Mouse (Mus musculus) heart, postnatal 0 days (tissue): ENCODE data around the gene Csrnp2. TPM values are rescaled to one million over a fixed set of nuclear protein-coding genes. Genes with fewer than 3 reads are reported as not detected.
A peak's percentile ranks its signal among the peaks of the same experiment; 100 is the strongest.

Source experiments
- ATAC-seq: fragments of 200-750 bp; cut with Nextera tagmentation; 2 replicates; pipeline ENCODE4 v1.8.0; 2017; ENCODE audit warnings: low read depth, moderate number of reproducible peaks, moderate library complexity; ENCODE audit not compliant: insufficient read depth
- DNase-seq: peaks from one replicate; pipeline ENCODE4 v3.0.0-alpha.2; 2016; ENCODE audit warnings: low spot score
- H3K27ac ChIP-seq: fragments of 300-500 bp; sonication (generic); 2 replicates; pipeline ENCODE4 v1.5.1; 2014; ENCODE audit warnings: low read depth, mild to moderate bottlenecking
- H3K27me3 ChIP-seq: fragments of 300-500 bp; sonication (generic); 2 replicates; pipeline ENCODE4 v1.6.1; 2014; ENCODE audit warnings: low read length, mixed read lengths; ENCODE audit not compliant: control insufficient read depth, insufficient read depth
- H3K36me3 ChIP-seq: fragments of 300-500 bp; sonication (generic); replicated peaks from 2 replicates; pipeline ENCODE4 v1.6.1; 2014; ENCODE audit warnings: low read length, mixed read lengths; ENCODE audit not compliant: control insufficient read depth, insufficient read depth
- H3K4me1 ChIP-seq: fragments of 300-500 bp; sonication (generic); 2 replicates; pipeline ENCODE4 v1.6.1; 2014; ENCODE audit warnings: antibody characterized with exemption; ENCODE audit not compliant: control insufficient read depth, insufficient read depth
- H3K4me2 ChIP-seq: fragments of 300-500 bp; sonication (generic); 2 replicates; pipeline ENCODE4 v1.6.1; 2014; ENCODE audit warnings: low read depth, mild to moderate bottlenecking, low read length, moderate library complexity
- H3K4me3 ChIP-seq: fragments of 300-500 bp; sonication (generic); 2 replicates; pipeline ENCODE4 v1.5.1; 2014; ENCODE audit warnings: low read depth, low read length
- H3K9ac ChIP-seq: fragments of 300-500 bp; sonication (generic); replicated peaks from 2 replicates; pipeline ENCODE4 v1.6.1; 2014; ENCODE audit warnings: low read depth, low read length, mixed read lengths
- H3K9me3 ChIP-seq: fragments of 300-500 bp; sonication (generic); replicated peaks from 2 replicates; pipeline ENCODE4 v1.6.1; 2016; ENCODE audit warnings: low read length; ENCODE audit not compliant: control insufficient read depth
- CTCF ChIP-seq: IDR thresholded peaks from 2 replicates; pipeline ENCODE4 v1.5.1; 2016; ENCODE audit warnings: antibody characterized with exemption, control low read depth, low read depth
- EP300 ChIP-seq: IDR thresholded peaks from 2 replicates; pipeline ENCODE4 v1.6.1; 2016; ENCODE audit warnings: antibody characterized with exemption, low read depth
- WGBS: fragments of 180-500 bp; shearing (Covaris S2); extraction: QIAGEN DNeasy Blood & Tissue Kit; methylation state at CpG from one replicate; pipeline ENCODE4 v1.1.7; 2014; 5-methylcytosine and 5-hydroxymethylcytosine counted together
- polyA plus RNA-seq: library from polyadenylated mRNA; unstranded; fragments of >200 nt; fragmentation: Nextera tagmentation; extraction: Ambion mirVana; gene quantifications from 2 replicates; pipeline ENCODE4 v1.2.1, GENCODE M21; 2015
- total RNA-seq: library from RNA; depleted of rRNA; stranded (reverse); fragments of >200 nt; gene quantifications from 2 replicates; pipeline ENCODE4 v1.2.3, GENCODE M21; 2014; ENCODE audit warnings: low replicate concordance; rRNA removed

Csrnp2 gene
- total and polyA plus RNA-seq, 2 experiments from 2014 or later = 5.0 to 6.0 TPM

DNA sequence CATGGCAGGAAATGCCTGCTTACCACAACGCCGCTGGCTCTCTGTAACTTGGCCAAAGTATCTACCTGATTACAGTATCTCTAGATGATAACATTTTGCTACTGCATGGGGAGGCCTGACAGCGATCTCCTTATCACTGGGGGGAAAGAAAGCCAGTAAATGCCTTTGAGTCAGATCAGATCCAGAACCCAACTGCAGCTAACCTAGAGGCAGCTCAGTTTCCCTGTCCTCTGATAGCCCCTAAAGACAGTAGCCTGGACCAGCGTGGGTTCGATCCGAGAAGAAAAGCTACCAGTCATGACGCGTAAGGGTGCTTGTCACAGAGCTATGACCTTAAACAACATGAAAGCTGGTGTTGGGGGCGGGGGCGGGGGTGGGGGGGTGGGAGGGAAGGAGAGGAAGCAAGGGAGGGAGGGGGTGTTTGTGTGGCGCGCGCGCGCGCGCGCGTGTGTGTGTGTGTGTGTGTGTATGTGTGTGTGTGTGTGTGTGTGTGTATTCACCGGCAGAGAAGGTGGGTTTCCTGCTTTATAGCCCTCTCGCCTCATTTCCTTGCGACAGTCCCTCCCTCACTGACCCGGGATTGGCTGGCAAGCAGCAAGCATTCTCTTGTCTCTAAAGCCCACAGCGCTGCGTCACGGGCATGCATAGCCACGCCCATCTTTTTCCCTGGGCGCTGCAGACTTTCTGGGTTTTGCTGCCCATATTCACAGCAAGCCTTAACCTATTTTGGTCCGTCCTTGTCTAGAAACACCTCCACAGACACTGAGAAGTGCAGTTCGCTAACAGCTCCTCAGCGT is 52.0 kb downstream of the Csrnp2 start:
- peak overlapping the region; percentile 67 for H3K4me2 ChIP-seq
- H3K4me1 ChIP-seq = peaks cover 4% of the 10 kb centered on the region; the same call in 1 of the 2 replicates
- peak overlapping the region; percentile 40 for H3K4me3 ChIP-seq
- peak overlapping the region; percentile 83 for H3K27ac ChIP-seq
- H3K9me3 ChIP-seq = no peaks in the 10 kb centered on the region
- peak overlapping the region; percentile 49 for H3K9ac ChIP-seq
- under 1% methylated on average over 22 of the region's 31 CpGs for WGBS
- no peaks in the 10 kb centered on the region for H3K27me3 ChIP-seq
- ATAC-seq = peak; percentile 99
- TF ChIP-seq EP300 = no peak
- no peak for TF ChIP-seq CTCF
- H3K36me3 ChIP-seq = no peaks in the 10 kb centered on the region
- peak; percentile 96 for DNase-seq

DNA sequence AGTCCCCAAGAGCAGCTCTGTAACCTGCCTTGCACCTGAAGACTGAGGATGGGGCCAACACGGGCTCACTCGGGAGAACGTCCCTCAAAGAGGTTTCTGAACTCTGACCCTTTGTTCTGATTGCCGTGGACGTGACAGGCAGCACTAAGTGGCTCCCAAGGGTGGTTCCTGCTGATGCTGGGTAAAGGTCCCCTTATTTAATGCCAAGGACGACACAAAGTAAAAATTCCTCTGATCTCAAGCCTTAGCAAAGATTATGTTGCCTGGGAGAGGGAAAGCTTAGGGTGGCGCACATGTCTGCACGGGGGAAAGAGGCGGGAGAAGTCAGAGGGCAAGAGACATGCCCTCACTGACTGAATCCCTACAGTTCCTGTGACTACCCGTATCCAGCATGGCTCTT is 58.8 kb downstream of the Csrnp2 start:
- ATAC-seq (no peak), DNase-seq (no peak)
- no peaks in the 10 kb centered on the region for H3K9me3 ChIP-seq
- TF ChIP-seq EP300 (no peak), CTCF (no peak)
- H3K4me3 ChIP-seq = no peak overlapping the region
- no peaks in the 10 kb centered on the region for H3K4me1 ChIP-seq
- no peaks in the 10 kb centered on the region for H3K27me3 ChIP-seq
- H3K36me3 ChIP-seq = no peaks in the 10 kb centered on the region
- H3K27ac ChIP-seq = no peak overlapping the region
- no peak overlapping the region for H3K9ac ChIP-seq
- H3K4me2 ChIP-seq = no peak overlapping the region
- 51% methylated on average over 10 of the region's 10 CpGs for WGBS

DNA sequence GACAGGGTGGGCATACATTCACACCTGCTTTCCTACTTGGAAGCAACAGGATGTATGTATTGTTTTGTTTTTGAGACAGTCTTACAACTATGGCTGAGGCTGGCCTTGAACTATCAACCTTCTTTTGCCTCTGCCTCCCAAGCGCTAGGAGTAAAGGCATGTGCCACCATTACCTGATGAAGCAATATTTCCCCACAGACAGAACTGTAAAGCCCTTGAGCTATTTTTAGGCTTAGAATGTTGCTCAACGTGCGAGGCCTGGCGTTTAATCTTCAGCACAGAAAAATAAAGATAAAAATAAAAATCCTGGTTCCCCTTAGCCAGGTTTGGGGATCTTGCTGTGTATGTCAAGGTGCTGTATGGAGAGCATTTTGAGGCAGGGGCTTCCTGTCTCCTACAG is 59.2 kb downstream of the Csrnp2 start:
- Histone ChIP-seq H3K4me1 (no peaks in the 10 kb centered on the region), H3K27ac (no peak overlapping the region), H3K27me3 (no peaks in the 10 kb centered on the region), H3K36me3 (no peaks in the 10 kb centered on the region), H3K9me3 (no peaks in the 10 kb centered on the region), H3K4me3 (no peak overlapping the region), H3K9ac (no peak overlapping the region), H3K4me2 (no peak overlapping the region)
- ATAC-seq = no peak
- TF ChIP-seq CTCF (no peak), EP300 (no peak)
- DNase-seq = no peak
- WGBS = 28% methylated on average over 4 of the region's 4 CpGs

GRCm38 (mm10) chr15:100433234-100433633 is 62.1 kb downstream of the Csrnp2 start:
- Histone ChIP-seq H3K9me3 (no peaks in the 10 kb centered on the region), H3K36me3 (no peaks in the 10 kb centered on the region), H3K4me1 (no peaks in the 10 kb centered on the region), H3K4me2 (no peak overlapping the region), H3K27me3 (no peaks in the 10 kb centered on the region), H3K27ac (no peak overlapping the region), H3K4me3 (no peak overlapping the region), H3K9ac (no peak overlapping the region)
- DNase-seq (no peak), ATAC-seq (no peak)
- 63% methylated on average over 4 of the region's 4 CpGs for WGBS
- TF ChIP-seq CTCF (no peak), EP300 (no peak)

- H3K27ac ChIP-seq = no peak overlapping the region
- ATAC-seq (peak; percentile 24; the same call in 1 of the 2 replicates), DNase-seq (no peak)
- H3K4me3 ChIP-seq = no peak overlapping the region
- H3K4me2 ChIP-seq = no peak overlapping the region
- H3K9ac ChIP-seq = no peak overlapping the region
- WGBS = 61% methylated on average over 11 of the region's 11 CpGs
- no peaks in the 10 kb centered on the region for H3K9me3 ChIP-seq
- no peak for TF ChIP-seq EP300
- TF ChIP-seq CTCF = no peak
- no peaks in the 10 kb centered on the region for H3K4me1 ChIP-seq
- H3K27me3 ChIP-seq = no peaks in the 10 kb centered on the region
- H3K36me3 ChIP-seq = no peaks in the 10 kb centered on the region
Observed at GRCm38 (mm10) chr15:100429959-100430565, 65.2 kb downstream of the Csrnp2 start.

Other genes starting within 250 kb of the Csrnp2 start
- not detected in 2 replicates for gene Tmprss12, start 214.7 kb downstream of the Csrnp2 start, total RNA-seq
- not detected in 2 replicates for gene Tmprss12, start 214.7 kb downstream of the Csrnp2 start, polyA plus RNA-seq
- gene Mettl7a1, start 191.3 kb downstream of the Csrnp2 start, total RNA-seq = 23.6 and 31.0 TPM in 2 replicates
- 7.0 and 7.1 TPM in 2 replicates for gene Mettl7a1, start 191.3 kb downstream of the Csrnp2 start, polyA plus RNA-seq
- gene Mettl7a3, start 160.6 kb downstream of the Csrnp2 start, total RNA-seq = 0.08 TPM in 1 of 2 replicates, not detected in the other
- gene Mettl7a3, start 160.6 kb downstream of the Csrnp2 start, polyA plus RNA-seq = not detected in 2 replicates
- not detected in 2 replicates for gene Methig1, start 142.3 kb downstream of the Csrnp2 start, total RNA-seq
- gene Methig1, start 142.3 kb downstream of the Csrnp2 start, polyA plus RNA-seq = not detected in 2 replicates
- gene Mettl7a2, start 142.3 kb downstream of the Csrnp2 start, total RNA-seq = not detected in 2 replicates
- gene Mettl7a2, start 142.3 kb downstream of the Csrnp2 start, polyA plus RNA-seq = not detected in 2 replicates
- gene Higd1c, start 130.9 kb downstream of the Csrnp2 start, total RNA-seq = not detected in 2 replicates
- gene Higd1c, start 130.9 kb downstream of the Csrnp2 start, polyA plus RNA-seq = not detected in 2 replicates
- gene Gm5475, start 73.3 kb downstream of the Csrnp2 start, total RNA-seq = not detected in 2 replicates
- 0.04 TPM in 1 of 2 replicates, not detected in the other for gene Gm5475, start 73.3 kb downstream of the Csrnp2 start, polyA plus RNA-seq
- 18.0 and 66.7 TPM in 2 replicates for gene Slc11a2, start 70.4 kb downstream of the Csrnp2 start, total RNA-seq
- 12.0 and 13.9 TPM in 2 replicates for gene Slc11a2, start 70.4 kb downstream of the Csrnp2 start, polyA plus RNA-seq
- 18.5 and 25.5 TPM in 2 replicates for gene Letmd1, start 26.5 kb downstream of the Csrnp2 start, total RNA-seq
- gene Letmd1, start 26.5 kb downstream of the Csrnp2 start, polyA plus RNA-seq = 7.5 and 7.6 TPM in 2 replicates
- 9.9 and 11.0 TPM in 2 replicates for gene Tfcp2, start 56.5 kb upstream of the Csrnp2 start, total RNA-seq
- gene Tfcp2, start 56.5 kb upstream of the Csrnp2 start, polyA plus RNA-seq = 11.2 and 13.9 TPM in 2 replicates
- gene Pou6f1, start 104.5 kb upstream of the Csrnp2 start, total RNA-seq = 6.0 and 18.8 TPM in 2 replicates
- gene Pou6f1, start 104.5 kb upstream of the Csrnp2 start, polyA plus RNA-seq = 3.2 and 5.2 TPM in 2 replicates
- 234 and 284 TPM in 2 replicates for gene Dazap2, start 119.9 kb upstream of the Csrnp2 start, total RNA-seq
- gene Dazap2, start 119.9 kb upstream of the Csrnp2 start, polyA plus RNA-seq = 213 and 214 TPM in 2 replicates
- 20.5 and 27.6 TPM in 2 replicates for gene Smagp, start 141.5 kb upstream of the Csrnp2 start, total RNA-seq
- 15.9 and 19.0 TPM in 2 replicates for gene Smagp, start 141.5 kb upstream of the Csrnp2 start, polyA plus RNA-seq
- 0.42 TPM in 1 of 2 replicates, not detected in the other for gene Bin2, start 174.1 kb upstream of the Csrnp2 start, total RNA-seq
- gene Bin2, start 174.1 kb upstream of the Csrnp2 start, polyA plus RNA-seq = 0.56 and 0.68 TPM in 2 replicates
- 0.85 TPM in 1 of 2 replicates, not detected in the other for gene Cela1, start 192.4 kb upstream of the Csrnp2 start, total RNA-seq
- 1.6 and 1.8 TPM in 2 replicates for gene Cela1, start 192.4 kb upstream of the Csrnp2 start, polyA plus RNA-seq
- 0.92 and 2.1 TPM in 2 replicates for gene Galnt6, start 233.9 kb upstream of the Csrnp2 start, total RNA-seq
- gene Galnt6, start 233.9 kb upstream of the Csrnp2 start, polyA plus RNA-seq = 0.43 and 0.46 TPM in 2 replicates